Mouse (Mus musculus) heart, postnatal 0 days (tissue): Measurements from ENCODE around the gene Kctd13. TPM values are rescaled to one million over a fixed set of nuclear protein-coding genes. Genes with fewer than 3 reads are reported as not detected.

Source experiments
- ATAC-seq: fragments of 200-750 bp; cut with Nextera tagmentation; 2 replicates; pipeline ENCODE4 v1.8.0; 2017; ENCODE audit warnings: low read depth, moderate number of reproducible peaks, moderate library complexity; ENCODE audit not compliant: insufficient read depth
- DNase-seq: peaks from one replicate; pipeline ENCODE4 v3.0.0-alpha.2; 2016; ENCODE audit warnings: low spot score
- H3K27ac ChIP-seq: fragments of 300-500 bp; sonication (generic); 2 replicates; pipeline ENCODE4 v1.5.1; 2014; ENCODE audit warnings: low read depth, mild to moderate bottlenecking
- H3K27me3 ChIP-seq: fragments of 300-500 bp; sonication (generic); 2 replicates; pipeline ENCODE4 v1.6.1; 2014; ENCODE audit warnings: low read length, mixed read lengths; ENCODE audit not compliant: control insufficient read depth, insufficient read depth
- H3K36me3 ChIP-seq: fragments of 300-500 bp; sonication (generic); replicated peaks from 2 replicates; pipeline ENCODE4 v1.6.1; 2014; ENCODE audit warnings: low read length, mixed read lengths; ENCODE audit not compliant: control insufficient read depth, insufficient read depth
- H3K4me1 ChIP-seq: fragments of 300-500 bp; sonication (generic); 2 replicates; pipeline ENCODE4 v1.6.1; 2014; ENCODE audit warnings: antibody characterized with exemption; ENCODE audit not compliant: control insufficient read depth, insufficient read depth
- H3K4me2 ChIP-seq: fragments of 300-500 bp; sonication (generic); 2 replicates; pipeline ENCODE4 v1.6.1; 2014; ENCODE audit warnings: low read depth, mild to moderate bottlenecking, low read length, moderate library complexity
- H3K4me3 ChIP-seq: fragments of 300-500 bp; sonication (generic); 2 replicates; pipeline ENCODE4 v1.5.1; 2014; ENCODE audit warnings: low read depth, low read length
- H3K9ac ChIP-seq: fragments of 300-500 bp; sonication (generic); replicated peaks from 2 replicates; pipeline ENCODE4 v1.6.1; 2014; ENCODE audit warnings: low read depth, low read length, mixed read lengths
- H3K9me3 ChIP-seq: fragments of 300-500 bp; sonication (generic); replicated peaks from 2 replicates; pipeline ENCODE4 v1.6.1; 2016; ENCODE audit warnings: low read length; ENCODE audit not compliant: control insufficient read depth
- CTCF ChIP-seq: IDR thresholded peaks from 2 replicates; pipeline ENCODE4 v1.5.1; 2016; ENCODE audit warnings: antibody characterized with exemption, control low read depth, low read depth
- EP300 ChIP-seq: IDR thresholded peaks from 2 replicates; pipeline ENCODE4 v1.6.1; 2016; ENCODE audit warnings: antibody characterized with exemption, low read depth
- WGBS: fragments of 180-500 bp; shearing (Covaris S2); extraction: QIAGEN DNeasy Blood & Tissue Kit; methylation state at CpG from one replicate; pipeline ENCODE4 v1.1.7; 2014; 5-methylcytosine and 5-hydroxymethylcytosine counted together
- polyA plus RNA-seq: library from polyadenylated mRNA; unstranded; fragments of >200 nt; fragmentation: Nextera tagmentation; extraction: Ambion mirVana; gene quantifications from 2 replicates; pipeline ENCODE4 v1.2.1, GENCODE M21; 2015
- total RNA-seq: library from RNA; depleted of rRNA; stranded (reverse); fragments of >200 nt; gene quantifications from 2 replicates; pipeline ENCODE4 v1.2.3, GENCODE M21; 2014; ENCODE audit warnings: low replicate concordance

Kctd13 gene
- total and polyA plus RNA-seq, 2 experiments from 2014 or later, result 6.8 to 11.2 TPM

GRCm38 (mm10) chr7:126923999-126924398 lies 4.7 kb upstream of the Kctd13 start:
- peak; percentile 59 for DNase-seq
- H3K9ac ChIP-seq, result no peak overlapping the region
- no peak for TF ChIP-seq CTCF
- TF ChIP-seq EP300, result no peak
- ATAC-seq, result peak; percentile 21; the same call in 1 of the 2 replicates
- no peaks in the 10 kb centered on the region for H3K4me1 ChIP-seq
- H3K27me3 ChIP-seq, result no peaks in the 10 kb centered on the region
- H3K4me2 ChIP-seq, result no peak overlapping the region
- H3K36me3 ChIP-seq, result no peaks in the 10 kb centered on the region
- 64% methylated on average over 5 of the region's 5 CpGs for WGBS
- no peak overlapping the region for H3K4me3 ChIP-seq
- peak overlapping the region; percentile 12; the same call in 1 of the 2 replicates for H3K27ac ChIP-seq
- no peaks in the 10 kb centered on the region for H3K9me3 ChIP-seq

DNA sequence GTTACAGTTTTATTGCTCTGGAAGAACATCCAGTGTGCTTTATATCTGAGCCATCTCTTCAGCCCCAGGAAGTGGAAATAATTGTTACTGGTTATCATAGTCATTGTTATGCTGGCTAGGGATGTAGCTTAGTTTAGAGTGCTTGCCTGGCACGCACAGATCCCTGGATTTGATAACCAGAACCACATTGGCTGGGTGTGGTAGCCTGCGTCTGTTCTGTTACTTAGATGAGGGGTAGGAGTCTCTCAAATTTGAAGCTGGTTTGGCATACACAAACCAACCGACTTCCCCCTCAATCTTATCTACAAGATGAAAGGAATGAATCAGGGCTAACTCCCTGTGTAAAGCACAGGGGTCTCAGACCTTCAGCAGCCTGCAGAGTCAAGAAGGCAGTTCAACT lies 2.4 kb upstream of the Kctd13 start:
- H3K9ac ChIP-seq, result no peak overlapping the region
- H3K4me2 ChIP-seq, result no peak overlapping the region
- 29% methylated on average over 3 of the region's 3 CpGs for WGBS
- ATAC-seq, result no peak
- DNase-seq, result no peak
- H3K36me3 ChIP-seq, result 0 out of 2 replicates have a peak, but pooled peaks cover 3% of the 10 kb centered on the region
- H3K4me1 ChIP-seq, result peaks cover 6% of the 10 kb centered on the region
- no peaks in the 10 kb centered on the region for H3K9me3 ChIP-seq
- no peak overlapping the region for H3K4me3 ChIP-seq
- TF ChIP-seq EP300 (no peak), CTCF (no peak)
- no peak overlapping the region for H3K27ac ChIP-seq
- no peaks in the 10 kb centered on the region for H3K27me3 ChIP-seq

DNA sequence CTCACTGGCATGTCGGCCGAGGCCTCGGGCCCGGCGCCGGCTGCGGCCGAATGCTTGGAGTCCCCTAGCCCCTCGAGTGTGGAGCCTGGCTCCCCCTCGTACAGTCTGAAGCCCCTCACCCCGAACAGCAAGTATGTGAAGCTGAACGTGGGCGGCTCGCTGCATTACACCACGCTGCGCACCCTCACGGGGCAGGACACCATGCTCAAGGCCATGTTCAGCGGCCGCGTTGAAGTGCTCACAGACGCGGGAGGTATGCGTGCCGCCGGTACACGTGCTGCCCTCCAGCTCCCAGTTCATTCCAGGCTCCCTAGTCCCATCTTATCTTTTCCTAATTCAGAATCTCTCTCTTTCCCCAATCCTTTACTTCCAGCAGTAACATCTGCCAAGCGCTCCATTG lies 367 bp downstream of the Kctd13 start:
- peak overlapping the region; percentile 28 for H3K27ac ChIP-seq
- H3K9ac ChIP-seq, result peak overlapping the region; percentile 56
- H3K9me3 ChIP-seq, result no peaks in the 10 kb centered on the region
- H3K4me1 ChIP-seq, result peaks cover 6% of the 10 kb centered on the region
- H3K4me3 ChIP-seq, result peak overlapping the region; percentile 57
- TF ChIP-seq EP300, result no peak
- no peak for TF ChIP-seq CTCF
- H3K4me2 ChIP-seq, result peak overlapping the region; percentile 77
- 0 out of 2 replicates have a peak, but pooled peaks cover 10% of the 10 kb centered on the region for H3K36me3 ChIP-seq
- no peaks in the 10 kb centered on the region for H3K27me3 ChIP-seq
- peak; percentile 58 for ATAC-seq
- WGBS, result 1% methylated on average over 26 of the region's 27 CpGs
- DNase-seq, result no peak

DNA sequence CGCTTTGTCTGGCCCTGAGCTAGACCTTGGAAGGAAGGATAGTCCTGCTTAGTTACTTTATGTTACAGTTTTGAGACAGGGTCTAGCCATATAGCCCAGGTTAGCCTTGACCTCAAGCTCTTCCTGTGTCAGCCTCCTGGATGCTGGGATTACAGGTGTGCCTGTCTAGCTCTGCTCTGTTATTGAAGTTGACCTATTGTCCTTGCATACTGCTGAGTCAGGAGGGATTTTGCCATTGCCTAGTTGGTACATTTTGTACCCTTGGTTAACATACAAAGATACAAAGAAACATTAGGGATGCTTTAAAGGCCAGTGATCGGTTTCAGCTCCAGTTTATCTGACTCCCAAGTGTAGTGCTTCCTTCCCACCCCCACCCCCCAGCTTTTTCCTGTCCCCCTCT lies 4.0 kb downstream of the Kctd13 start:
- TF ChIP-seq EP300 (no peak), CTCF (no peak)
- H3K27me3 ChIP-seq, result no peaks in the 10 kb centered on the region
- no peak for DNase-seq
- H3K36me3 ChIP-seq, result peaks cover 33% of the 10 kb centered on the region
- no peak overlapping the region for H3K4me2 ChIP-seq
- no peak overlapping the region for H3K4me3 ChIP-seq
- 81% methylated on average over 2 of the region's 2 CpGs for WGBS
- H3K9me3 ChIP-seq, result no peaks in the 10 kb centered on the region
- H3K9ac ChIP-seq, result no peak overlapping the region
- no peak for ATAC-seq
- H3K4me1 ChIP-seq, result peaks cover 6% of the 10 kb centered on the region
- no peak overlapping the region for H3K27ac ChIP-seq

DNA sequence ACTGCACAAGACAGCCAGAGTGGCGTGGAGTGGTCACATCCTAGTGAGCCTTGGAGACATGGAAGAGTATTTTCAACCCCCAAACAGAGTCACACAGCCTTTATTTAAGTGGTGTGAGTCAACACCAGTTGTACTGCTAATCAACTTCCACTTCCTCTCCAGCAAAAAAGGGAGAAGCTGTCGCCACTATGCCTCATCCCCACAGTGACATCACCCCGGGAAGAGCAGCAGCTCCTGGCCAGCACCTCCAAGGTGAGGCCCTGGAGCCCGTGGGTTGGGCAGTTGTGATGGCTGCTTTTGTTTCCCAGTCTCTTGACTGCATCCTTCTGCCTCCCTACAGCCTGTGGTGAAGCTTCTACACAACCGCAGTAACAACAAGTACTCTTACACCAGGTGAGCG lies 12.5 kb downstream of the Kctd13 start:
- no peaks in the 10 kb centered on the region for H3K27me3 ChIP-seq
- H3K27ac ChIP-seq, result no peak overlapping the region
- H3K4me2 ChIP-seq, result no peak overlapping the region
- H3K4me3 ChIP-seq, result no peak overlapping the region
- no peak overlapping the region for H3K9ac ChIP-seq
- H3K36me3 ChIP-seq, result peaks cover 31% of the 10 kb centered on the region
- WGBS, result 53% methylated on average over 6 of the region's 6 CpGs
- no peak for DNase-seq
- TF ChIP-seq CTCF (no peak), EP300 (no peak)
- no peaks in the 10 kb centered on the region for H3K4me1 ChIP-seq
- ATAC-seq, result no peak
- no peaks in the 10 kb centered on the region for H3K9me3 ChIP-seq

DNA sequence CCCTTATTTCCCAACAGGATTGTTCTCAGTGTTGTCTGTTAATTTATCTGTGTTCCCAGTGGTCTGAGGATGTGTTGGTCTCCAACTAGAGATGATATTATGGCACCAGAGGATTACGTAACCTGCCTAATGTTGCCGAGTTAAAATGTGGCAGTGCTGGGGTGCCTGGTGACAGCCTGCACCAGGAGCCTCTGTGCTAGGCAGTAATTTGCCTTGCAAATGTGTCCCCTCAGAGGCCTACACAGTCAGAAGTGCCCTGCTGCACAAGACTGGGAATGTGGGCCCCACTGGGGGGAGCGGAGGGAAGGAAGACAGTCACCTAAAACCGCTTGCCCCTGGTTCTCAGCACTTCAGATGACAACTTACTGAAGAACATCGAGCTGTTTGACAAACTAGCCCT lies 13.1 kb downstream of the Kctd13 start:
- H3K4me3 ChIP-seq, result no peak overlapping the region
- no peak overlapping the region for H3K9ac ChIP-seq
- H3K9me3 ChIP-seq, result no peaks in the 10 kb centered on the region
- 76% methylated on average over 5 of the region's 5 CpGs for WGBS
- no peak overlapping the region for H3K4me2 ChIP-seq
- H3K4me1 ChIP-seq, result no peaks in the 10 kb centered on the region
- TF ChIP-seq CTCF (no peak), EP300 (no peak)
- peaks cover 25% of the 10 kb centered on the region for H3K36me3 ChIP-seq
- no peak overlapping the region for H3K27ac ChIP-seq
- no peaks in the 10 kb centered on the region for H3K27me3 ChIP-seq
- ATAC-seq (no peak), DNase-seq (no peak)
